Mouse (Mus musculus): ENCODE measurements at regions not wholly inside any gene's neighbourhood (a gene's known extent, or its start where the extent isn't known, plus 50 kb on each side); places are given as distances from the start of the nearest gene placed in this dataset.

- no peaks in the 10 kb centered on the region for H3K9me3 ChIP-seq (replicated peaks)
- 56% methylated on average over 2 of the region's 2 CpGs for WGBS (ENCODE audit: insufficient replicate concordance)
- no peak overlapping the region for H3K4me3 ChIP-seq (replicated peaks)
- no peaks in the 10 kb centered on the region for H3K36me3 ChIP-seq (replicated peaks)
- no peak for ATAC-seq (ENCODE audit: insufficient read depth)
- no peak overlapping the region for H3K9ac ChIP-seq
- H3K4me1 ChIP-seq (replicated peaks), result no peaks in the 10 kb centered on the region
- H3K27ac ChIP-seq (replicated peaks), result no peak overlapping the region
- no peak overlapping the region for H3K4me2 ChIP-seq
- H3K27me3 ChIP-seq, result no peaks in the 10 kb centered on the region
These were observed 513.6 kb upstream of the Tbl1xr1 start for GRCm38 (mm10) chr3:21562771-21563312.

- H3K9ac ChIP-seq, result no peak overlapping the region
- H3K27me3 ChIP-seq, result no peaks in the 10 kb centered on the region
- no peak overlapping the region for H3K27ac ChIP-seq (replicated peaks)
- no peaks in the 10 kb centered on the region for H3K9me3 ChIP-seq (replicated peaks)
- no peak overlapping the region for H3K4me3 ChIP-seq (replicated peaks)
- H3K4me1 ChIP-seq (replicated peaks), result no peaks in the 10 kb centered on the region
- no peak for ATAC-seq (ENCODE audit: insufficient read depth)
- H3K36me3 ChIP-seq (replicated peaks), result no peaks in the 10 kb centered on the region
- no peak overlapping the region for H3K4me2 ChIP-seq
- 55% methylated on average over 3 of the region's 3 CpGs for WGBS (ENCODE audit: insufficient replicate concordance)
These were observed 513.0 kb upstream of the Tbl1xr1 start for GRCm38 (mm10) chr3:21563454-21563853.

- no peak overlapping the region for H3K27ac ChIP-seq (replicated peaks)
- 33% methylated on average over 3 of the region's 3 CpGs for WGBS (ENCODE audit: insufficient replicate concordance)
- H3K36me3 ChIP-seq (replicated peaks), result no peaks in the 10 kb centered on the region
- H3K4me3 ChIP-seq (replicated peaks), result no peak overlapping the region
- H3K9me3 ChIP-seq (replicated peaks), result no peaks in the 10 kb centered on the region
- no peak for ATAC-seq (ENCODE audit: insufficient read depth)
- H3K27me3 ChIP-seq, result no peaks in the 10 kb centered on the region
- no peaks in the 10 kb centered on the region for H3K4me1 ChIP-seq (replicated peaks)
- no peak overlapping the region for H3K4me2 ChIP-seq
- H3K9ac ChIP-seq, result no peak overlapping the region
These were observed 512.2 kb upstream of the Tbl1xr1 start for GRCm38 (mm10) chr3:21564211-21564781.

- H3K9ac ChIP-seq, result no peak overlapping the region
- H3K4me1 ChIP-seq (replicated peaks), result no peaks in the 10 kb centered on the region
- no peak overlapping the region for H3K27ac ChIP-seq (replicated peaks)
- 42% methylated on average over 4 of the region's 4 CpGs for WGBS (ENCODE audit: insufficient replicate concordance)
- ATAC-seq (ENCODE audit: insufficient read depth), result no peak
- H3K27me3 ChIP-seq, result no peaks in the 10 kb centered on the region
- no peak overlapping the region for H3K4me2 ChIP-seq
- no peaks in the 10 kb centered on the region for H3K9me3 ChIP-seq (replicated peaks)
- H3K36me3 ChIP-seq (replicated peaks), result no peaks in the 10 kb centered on the region
- H3K4me3 ChIP-seq (replicated peaks), result no peak overlapping the region
These were observed 511.5 kb upstream of the Tbl1xr1 start for GRCm38 (mm10) chr3:21564847-21565485.

- no peak for ATAC-seq (ENCODE audit: insufficient read depth)
- Histone ChIP-seq H3K27me3 (no peaks in the 10 kb centered on the region), H3K9ac (no peak overlapping the region), H3K9me3 (replicated peaks) (no peaks in the 10 kb centered on the region), H3K27ac (replicated peaks) (no peak overlapping the region), H3K4me1 (replicated peaks) (no peaks in the 10 kb centered on the region), H3K4me2 (no peak overlapping the region), H3K36me3 (replicated peaks) (no peaks in the 10 kb centered on the region), H3K4me3 (replicated peaks) (no peak overlapping the region)
- WGBS (ENCODE audit: insufficient replicate concordance), result 55% methylated on average over 1 of the region's 1 CpGs
These were observed 506.7 kb upstream of the Tbl1xr1 start for GRCm38 (mm10) chr3:21569721-21570120.

- 52% methylated on average over 3 of the region's 3 CpGs for WGBS (ENCODE audit: insufficient replicate concordance)
These were observed 497.8 kb upstream of the Tbl1xr1 start for GRCm38 (mm10) chr3:21578635-21579034.

GRCm38 (mm10) chr3:21582122-21582521, 494.3 kb upstream of the Tbl1xr1 start:
- Histone ChIP-seq H3K9ac (no peak overlapping the region), H3K4me3 (replicated peaks) (no peak overlapping the region), H3K9me3 (replicated peaks) (no peaks in the 10 kb centered on the region), H3K4me2 (no peak overlapping the region), H3K36me3 (replicated peaks) (no peaks in the 10 kb centered on the region), H3K27ac (replicated peaks) (no peak overlapping the region), H3K27me3 (no peaks in the 10 kb centered on the region), H3K4me1 (replicated peaks) (no peaks in the 10 kb centered on the region)
- 29% methylated on average over 1 of the region's 1 CpGs for WGBS (ENCODE audit: insufficient replicate concordance)
- no peak for ATAC-seq (ENCODE audit: insufficient read depth)

More at GRCm38 (mm10) chr3:21578635-21579034, 497.8 kb upstream of the Tbl1xr1 start:
- Histone ChIP-seq H3K4me1 (replicated peaks) (no peaks in the 10 kb centered on the region), H3K9ac (no peak overlapping the region), H3K9me3 (replicated peaks) (no peaks in the 10 kb centered on the region), H3K27ac (replicated peaks) (no peak overlapping the region), H3K36me3 (replicated peaks) (no peaks in the 10 kb centered on the region), H3K27me3 (no peaks in the 10 kb centered on the region), H3K4me2 (no peak overlapping the region), H3K4me3 (replicated peaks) (no peak overlapping the region)
- no peak for ATAC-seq (ENCODE audit: insufficient read depth)

GRCm38 (mm10) chr3:21585767-21586166, 490.7 kb upstream of the Tbl1xr1 start:
- Histone ChIP-seq H3K27me3 (no peaks in the 10 kb centered on the region), H3K36me3 (replicated peaks) (no peaks in the 10 kb centered on the region), H3K4me1 (replicated peaks) (no peaks in the 10 kb centered on the region), H3K9ac (no peak overlapping the region), H3K27ac (replicated peaks) (no peak overlapping the region), H3K4me2 (no peak overlapping the region), H3K9me3 (replicated peaks) (no peaks in the 10 kb centered on the region), H3K4me3 (replicated peaks) (no peak overlapping the region)
- ATAC-seq (ENCODE audit: insufficient read depth), result no peak
- 48% methylated on average over 3 of the region's 3 CpGs for WGBS (ENCODE audit: insufficient replicate concordance)

GRCm38 (mm10) chr3:21606846-21607245, 469.6 kb upstream of the Tbl1xr1 start:
- Histone ChIP-seq H3K27me3 (no peaks in the 10 kb centered on the region), H3K36me3 (replicated peaks) (no peaks in the 10 kb centered on the region), H3K4me3 (replicated peaks) (no peak overlapping the region), H3K9ac (no peak overlapping the region), H3K9me3 (replicated peaks) (no peaks in the 10 kb centered on the region), H3K4me1 (replicated peaks) (no peaks in the 10 kb centered on the region), H3K27ac (replicated peaks) (no peak overlapping the region), H3K4me2 (no peak overlapping the region)
- ATAC-seq (ENCODE audit: insufficient read depth), result no peak
- 97% methylated on average over 2 of the region's 2 CpGs for WGBS (ENCODE audit: insufficient replicate concordance)

- no peak overlapping the region for H3K27ac ChIP-seq (replicated peaks)
- no peak overlapping the region for H3K9ac ChIP-seq
- no peaks in the 10 kb centered on the region for H3K27me3 ChIP-seq
- H3K4me3 ChIP-seq (replicated peaks), result no peak overlapping the region
- H3K4me1 ChIP-seq (replicated peaks), result no peaks in the 10 kb centered on the region
- no peaks in the 10 kb centered on the region for H3K36me3 ChIP-seq (replicated peaks)
- WGBS (ENCODE audit: insufficient replicate concordance), result 48% methylated on average over 2 of the region's 2 CpGs
- H3K4me2 ChIP-seq, result no peak overlapping the region
- ATAC-seq (ENCODE audit: insufficient read depth), result no peak
- H3K9me3 ChIP-seq (replicated peaks), result no peaks in the 10 kb centered on the region
These were observed 466.2 kb upstream of the Tbl1xr1 start for GRCm38 (mm10) chr3:21610231-21610630.

GRCm38 (mm10) chr3:21621745-21622144, 454.7 kb upstream of the Tbl1xr1 start:
- Histone ChIP-seq H3K27me3 (no peaks in the 10 kb centered on the region), H3K4me1 (replicated peaks) (no peaks in the 10 kb centered on the region), H3K4me2 (no peak overlapping the region), H3K4me3 (replicated peaks) (no peak overlapping the region), H3K9ac (no peak overlapping the region), H3K36me3 (replicated peaks) (no peaks in the 10 kb centered on the region), H3K9me3 (replicated peaks) (no peaks in the 10 kb centered on the region), H3K27ac (replicated peaks) (no peak overlapping the region)
- WGBS (ENCODE audit: insufficient replicate concordance), result 67% methylated on average over 2 of the region's 2 CpGs
- ATAC-seq (ENCODE audit: insufficient read depth), result no peak

GRCm38 (mm10) chr3:21625039-21625438, 451.4 kb upstream of the Tbl1xr1 start:
- H3K36me3 ChIP-seq (replicated peaks), result no peaks in the 10 kb centered on the region
- H3K4me1 ChIP-seq (replicated peaks), result no peaks in the 10 kb centered on the region
- no peak overlapping the region for H3K27ac ChIP-seq (replicated peaks)
- H3K27me3 ChIP-seq, result no peaks in the 10 kb centered on the region
- H3K4me2 ChIP-seq, result no peak overlapping the region
- no peak overlapping the region for H3K9ac ChIP-seq
- H3K4me3 ChIP-seq (replicated peaks), result no peak overlapping the region
- WGBS (ENCODE audit: insufficient replicate concordance), result 54% methylated on average over 2 of the region's 2 CpGs
- no peaks in the 10 kb centered on the region for H3K9me3 ChIP-seq (replicated peaks)
- ATAC-seq (ENCODE audit: insufficient read depth), result no peak
